Mouse (Mus musculus) CH12.LX (cell line): ENCODE measurements around the gene Serpine1.

ENCODE experiments used
- BHLHE40 ChIP-seq: IDR thresholded peaks from 2 replicates; pipeline ENCODE4 v1.6.1; 2011; ENCODE audit warnings: mild to moderate bottlenecking, low read depth, low read length, improper control_type of control experiment
- CTCF ChIP-seq, 2 experiments: IDR thresholded peaks in 1 of 2; conservative IDR thresholded peaks in 1 of 2; 2 replicates each; pipeline ENCODE4 v1.5.1; 2011 to 2012; ENCODE audit warnings: low read depth in 2 of 2, low read length in 2 of 2, improper control_type of control experiment in 1 of 2, inconsistent platforms in 1 of 2, mild to moderate bottlenecking in 1 of 2, moderate library complexity in 1 of 2
- EP300 ChIP-seq: IDR thresholded peaks from 2 replicates; pipeline ENCODE4 v1.6.1; 2011; ENCODE audit warnings: low read length, improper control_type of control experiment
- MAX ChIP-seq: IDR thresholded peaks from 2 replicates; pipeline ENCODE4 v1.6.1; 2011; ENCODE audit warnings: low read length, improper control_type of control experiment
- POLR2A ChIP-seq: IDR thresholded peaks from 2 replicates; pipeline ENCODE4 v1.6.1; 2011; ENCODE audit warnings: low read depth, mild to moderate bottlenecking, improper control_type of control experiment, low read length
- SMC3 ChIP-seq: IDR thresholded peaks from 2 replicates; pipeline ENCODE4 v1.6.1; 2011; ENCODE audit warnings: low read depth, low read length, improper control_type of control experiment
- USF1 ChIP-seq: IDR thresholded peaks from 2 replicates; pipeline ENCODE4 v1.6.1; 2014; ENCODE audit warnings: low read depth, mild to moderate bottlenecking, inconsistent platforms, low read length, improper control_type of control experiment
- ZC3H11A ChIP-seq: IDR thresholded peaks from 2 replicates; pipeline ENCODE4 v1.6.1; 2012; ENCODE audit warnings: low read depth, mild to moderate bottlenecking, inconsistent platforms, low read length, improper control_type of control experiment
- ZMIZ1 ChIP-seq: IDR thresholded peaks from 2 replicates; pipeline ENCODE4 v1.6.1; 2012; ENCODE audit warnings: low read depth, mild to moderate bottlenecking, inconsistent platforms, low read length, improper control_type of control experiment

DNA sequence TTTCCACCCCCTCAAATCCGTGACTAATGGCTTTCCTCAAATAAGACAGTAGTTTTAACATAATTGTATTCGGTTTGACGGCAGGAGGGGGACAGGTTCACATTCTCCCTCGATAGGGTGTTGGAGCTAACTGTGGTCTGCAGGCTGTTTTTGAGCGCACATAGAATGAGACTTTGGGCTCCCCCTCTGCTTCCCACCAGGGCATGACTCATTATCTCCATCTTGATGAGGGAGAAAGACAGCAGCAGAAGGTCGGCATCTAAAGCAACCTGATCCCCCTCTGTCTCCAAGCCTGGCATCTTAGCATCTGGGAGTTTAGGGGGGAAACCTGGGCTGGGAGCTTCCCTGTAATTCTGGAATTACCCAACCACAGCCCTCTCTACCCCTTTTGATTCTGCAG lies 6.6 kb downstream of the Serpine1 start:
- TF ChIP-seq USF1 (no peak), CTCF (conservative IDR thresholded peaks at IDR 0.05 in 1 of 2, IDR thresholded peaks at IDR 0.05 in 1 of 2; ENCODE audit: low read depth in 2 of 2, low read length in 2 of 2) (no peak), ZMIZ1 (no peak), ZC3H11A (no peak), POLR2A (no peak), MAX (no peak), BHLHE40 (no peak), EP300 (no peak), SMC3 (no peak)
